Mouse (Mus musculus) hindbrain, embryonic 11.5 days (tissue): ENCODE measurements around the gene Tro. TPM values are rescaled to one million over a fixed set of nuclear protein-coding genes. Genes with fewer than 3 reads are reported as not detected.

ENCODE experiments used
- polyA plus RNA-seq: library from polyadenylated mRNA; unstranded; fragments of >200 nt; fragmentation: Nextera tagmentation; extraction: Ambion mirVana; gene quantifications from 2 replicates; pipeline ENCODE4 v1.2.1, GENCODE M21; 2014

The Tro gene
- polyA plus RNA-seq, 1 experiment from 2014 or later = 50.4 TPM

Other genes starting within 250 kb of the Tro start
- 44.8 and 51.6 TPM in 2 replicates for gene Tmem29, start 198.4 kb downstream of the Tro start, polyA plus RNA-seq
- 48.4 and 53.7 TPM in 2 replicates for gene Alas2, start 110.2 kb downstream of the Tro start, polyA plus RNA-seq
- gene Pfkfb1, start 69.4 kb downstream of the Tro start, polyA plus RNA-seq = 7.1 and 8.1 TPM in 2 replicates
- gene Apex2, start 67.7 kb downstream of the Tro start, polyA plus RNA-seq = 22.8 and 26.8 TPM in 2 replicates
- 384 and 396 TPM in 2 replicates for gene Maged2, start 156.8 kb upstream of the Tro start, polyA plus RNA-seq